ENCODE assay signal across 9 mouse cellular contexts in the genomic region with DNA sequence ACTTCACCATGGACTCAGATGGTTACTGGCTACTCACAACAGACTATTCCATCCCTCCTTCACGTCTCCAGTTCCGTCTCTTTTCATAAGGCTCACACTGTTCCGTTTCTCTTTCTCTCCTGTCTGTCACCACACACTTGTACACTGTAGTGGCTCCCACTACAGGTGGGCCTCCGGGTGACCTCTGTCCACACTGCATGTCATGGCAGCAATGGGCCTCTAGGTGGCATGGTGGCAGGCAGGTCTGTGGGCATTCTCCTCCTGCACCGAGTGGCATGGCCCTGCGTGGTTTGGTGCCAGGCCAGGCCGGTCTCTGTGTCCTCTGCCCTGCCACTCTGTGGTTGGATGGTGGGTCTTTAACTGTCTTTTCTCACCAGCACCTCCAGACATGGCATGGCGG. TPM values are rescaled to one million over a fixed set of nuclear protein-coding genes. Genes with fewer than 3 reads are reported as not detected.
DNase-seq lines count a peak whose midpoint lies in the region; ATAC-seq and TF ChIP-seq lines count a peak whose summit lies in the region.
"Had no signal": no experiment of that assay in that cellular context is flagged by ENCODE, and none has a peak within 500 bp of the region (broad histone marks: within the 10 kb centered on the region; RNA-seq: fewer than 3 reads in every experiment).

No protein-coding gene starts in this region.

- H3K4me1 ChIP-seq in kidney, adult 2 months (ENCODE audit: control insufficient read depth, insufficient read depth, low read length): no peaks in the 10 kb centered on the region
- H3K4me1 ChIP-seq in kidney, embryonic 15.5 days: peaks cover 27% of the 10 kb centered on the region
- no peaks in the 10 kb centered on the region for H3K4me1 ChIP-seq in ES-Bruce4 (ENCODE audit: control insufficient read depth, insufficient read depth, low read length)
- no peaks in the 10 kb centered on the region; the same call in 1 of the 2 replicates for H3K4me1 ChIP-seq in bone marrow, adult 2 months (ENCODE audit: control insufficient read depth, insufficient read depth, low read length)
- peaks cover 14% of the 10 kb centered on the region for H3K4me1 ChIP-seq in lung, embryonic 15.5 days

- intact Hi-C loops in gastrocnemius, postnatal 36 days (cut with DNase I): loop anchor here (5.0 kb wide), 1 partner anchor 159 kb away; no protein-coding TSS in a partner anchor

- no peak overlapping the region for H3K4me2 ChIP-seq in kidney, embryonic 15.5 days
- H3K4me2 ChIP-seq in lung, embryonic 15.5 days: no peak overlapping the region
- H3K4me2 ChIP-seq: embryonic facial prominence, embryonic 13.5 days had no signal

- H3K27ac ChIP-seq in kidney, adult 2 months (ENCODE audit: insufficient read depth, low read depth, low read length): no peak overlapping the region
- H3K27ac ChIP-seq in kidney, embryonic 15.5 days: no peak overlapping the region
- no peak overlapping the region for H3K27ac ChIP-seq in ES-Bruce4 (ENCODE audit: insufficient read depth, low read length)
- H3K27ac ChIP-seq in bone marrow, adult 2 months (ENCODE audit: control insufficient read depth, insufficient read depth, low read depth, low read length, poor library complexity): no peak overlapping the region
- no peak overlapping the region for H3K27ac ChIP-seq in lung, embryonic 15.5 days
- H3K27ac ChIP-seq: embryonic facial prominence, embryonic 13.5 days had no signal

- no peak for TF ChIP-seq POLR2A in kidney, adult 2 months (IDR thresholded peaks at IDR 0.05; ENCODE audit: low read depth, low read length)
- TF ChIP-seq POLR2A in ES-Bruce4 (IDR thresholded peaks at IDR 0.05; ENCODE audit: insufficient read depth, low read length): no peak
- no peak for TF ChIP-seq POLR2A in bone marrow, adult 2 months (IDR thresholded peaks at IDR 0.05; ENCODE audit: borderline replicate concordance, control insufficient read depth, low read depth, low read length)

- no peaks in the 10 kb centered on the region for H3K27me3 ChIP-seq in kidney, adult 2 months (replicated peaks; ENCODE audit: control insufficient read depth, insufficient read depth, low read length)
- H3K27me3 ChIP-seq in kidney, embryonic 15.5 days: no peaks in the 10 kb centered on the region
- no peaks in the 10 kb centered on the region for H3K27me3 ChIP-seq in ES-Bruce4 (ENCODE audit: control insufficient read depth, insufficient read depth, low read length, poor library complexity, severe bottlenecking)
- H3K27me3 ChIP-seq in lung, embryonic 15.5 days: no peaks in the 10 kb centered on the region
- H3K27me3 ChIP-seq: embryonic facial prominence, embryonic 13.5 days had no signal

- TF ChIP-seq EP300 in ES-Bruce4 (IDR thresholded peaks at IDR 0.05; ENCODE audit: insufficient read depth, low read depth, low read length): no peak

- no peak; the same call in 1 of the 2 replicates for ATAC-seq in kidney, embryonic 15.5 days (replicated peaks; ENCODE audit: low FRiP score)
- peak; percentile 32; the same call in 1 of the 2 replicates for ATAC-seq in lung, embryonic 15.5 days (ENCODE audit: borderline replicate concordance, extremely low read depth, low FRiP score, low TSS enrichment)

- no peak overlapping the region for H3K4me3 ChIP-seq in kidney, adult 2 months (ENCODE audit: insufficient read depth, low read depth, low read length)
- no peak overlapping the region for H3K4me3 ChIP-seq in kidney, embryonic 15.5 days (replicated peaks)
- no peak overlapping the region for H3K4me3 ChIP-seq in ES-Bruce4 (ENCODE audit: low read depth, low read length)
- no peak overlapping the region for H3K4me3 ChIP-seq in bone marrow, adult 2 months (replicated peaks; ENCODE audit: control insufficient read depth, low read depth, low read length)
- H3K4me3 ChIP-seq in lung, embryonic 15.5 days: no peak overlapping the region
- H3K4me3 ChIP-seq: embryonic facial prominence, embryonic 13.5 days had no signal

- H3K9ac ChIP-seq in kidney, embryonic 15.5 days: no peak overlapping the region
- no peak overlapping the region for H3K9ac ChIP-seq in ES-Bruce4 (ENCODE audit: low read depth, poor library complexity, severe bottlenecking)
- H3K9ac ChIP-seq in lung, embryonic 15.5 days: no peak overlapping the region
- H3K9ac ChIP-seq: embryonic facial prominence, embryonic 13.5 days had no signal

- 60% methylated on average over 8 of the region's 8 CpGs for WGBS in kidney, adult 2 months
- WGBS in kidney, embryonic 15.5 days: 84% methylated on average over 8 of the region's 8 CpGs
- 44% methylated on average over 8 of the region's 8 CpGs for WGBS in bone marrow, adult 2 months
- WGBS in lung, embryonic 15.5 days: 82% methylated on average over 8 of the region's 8 CpGs

- TF ChIP-seq CTCF in kidney, adult 2 months (conservative IDR thresholded peaks at IDR 0.05; ENCODE audit: insufficient read depth, insufficient read length, low read depth, low read length): peak; percentile 92
- peak; percentile 75 for TF ChIP-seq CTCF in ES-Bruce4 (IDR thresholded peaks at IDR 0.05; ENCODE audit: low read depth, low read length)
- TF ChIP-seq CTCF in bone marrow, adult 2 months (IDR thresholded peaks at IDR 0.05; ENCODE audit: control insufficient read depth, insufficient read depth, low read length): peak; percentile 84

- DNase-seq in kidney, adult 2 months: peak; percentile 72
- DNase-seq in gastrocnemius, postnatal 36 days: peak; percentile 26 to 35
- peak; percentile 17 to 55 for DNase-seq in spleen, postnatal 14 days (ENCODE audit: low spot score in 2 of 2)
- no peak for DNase-seq in embryo, embryonic 10 days (ENCODE audit: low spot score)

- H3K9me3 ChIP-seq in kidney, embryonic 15.5 days (replicated peaks): no peaks in the 10 kb centered on the region
- no peaks in the 10 kb centered on the region for H3K9me3 ChIP-seq in ES-Bruce4 (replicated peaks; ENCODE audit: control insufficient read depth, insufficient read depth, low read length, poor library complexity, severe bottlenecking)
- H3K9me3 ChIP-seq in lung, embryonic 15.5 days: no peaks in the 10 kb centered on the region

- H3K36me3 ChIP-seq in kidney, adult 2 months (ENCODE audit: control insufficient read depth, insufficient read depth, low read length): no peaks in the 10 kb centered on the region
- H3K36me3 ChIP-seq in kidney, embryonic 15.5 days: peaks cover 15% of the 10 kb centered on the region
- H3K36me3 ChIP-seq in ES-Bruce4 (ENCODE audit: control insufficient read depth, insufficient read depth, low read length, poor library complexity, severe bottlenecking): no peaks in the 10 kb centered on the region
- H3K36me3 ChIP-seq in lung, embryonic 15.5 days: 0 out of 2 replicates have a peak, but pooled peaks cover 3% of the 10 kb centered on the region

RNA-seq across cellular contexts. Expression of a gene that starts 30.1 kb away (rescaled TPM):
- 5.7 and 6.7 TPM in 2 replicates for polyA plus RNA-seq in kidney, adult 2 months (2012; rRNA removed)
- 28.2 and 30.6 TPM in 2 replicates for polyA plus RNA-seq in kidney, embryonic 15.5 days (2015; fragmentation: Nextera tagmentation; extraction: Ambion mirVana)
- polyA plus RNA-seq in ES-Bruce4 (2011; ENCODE audit: insufficient read depth, insufficient read length, low read depth, missing spikeins): 39.6 and 42.4 TPM in 2 replicates
- polyA plus RNA-seq in bone marrow, adult 2 months (2011; ENCODE audit: insufficient read depth, insufficient read length, low replicate concordance, missing spikeins): 3.8 and 8.4 TPM in 2 replicates
- 1 to 10 TPM; 4.4 to 4.7 TPM for total RNA-seq in gastrocnemius, postnatal 36 days (2021)
- polyA plus RNA-seq in lung, embryonic 15.5 days (2015; fragmentation: Nextera tagmentation; extraction: Ambion mirVana): 23.7 and 24.3 TPM in 2 replicates
